Mouse (Mus musculus): Measurements from ENCODE around the gene Usp51.
"Not testable (repeated sequence)": the region's sequence is repeated elsewhere in the genome, so short reads cannot be mapped to it uniquely, and the experiment has no call there.

The Usp51 gene

DNA sequence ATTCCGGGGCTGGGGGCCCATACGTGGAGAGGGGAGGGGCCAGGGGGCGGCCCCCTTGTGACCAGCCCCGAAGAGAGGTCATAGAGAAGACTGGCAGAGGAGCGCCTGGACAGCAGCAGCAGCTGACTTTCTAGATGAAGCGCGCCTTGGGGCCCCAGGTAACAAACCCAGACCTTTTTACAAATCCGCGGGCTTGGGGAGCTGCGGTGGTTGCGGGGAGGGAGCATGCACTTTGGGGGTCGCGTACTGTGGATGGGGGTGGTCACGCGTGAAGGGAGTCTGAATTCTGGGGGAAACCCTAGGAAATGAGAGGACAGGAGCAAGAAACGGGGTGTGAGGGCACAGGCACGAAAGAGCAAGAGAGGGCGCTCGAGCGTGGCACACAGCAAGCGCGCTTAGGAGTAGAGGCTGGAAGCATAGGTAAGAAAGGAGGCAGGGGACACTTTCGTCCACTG is at the start of gene Usp51:
Gene Usp51, plus strand, starts transcription at position 83 of the 455 bp plus-strand sequence.
- DNase-seq (ENCODE audit: low read depth, low spot score), result no peak

- DNase-seq (ENCODE audit: low read depth, low spot score), result no peak
These were observed 36.7 kb upstream of the Usp51 start for GRCm38 (mm10) chrX:152969606-152970005.

DNA sequence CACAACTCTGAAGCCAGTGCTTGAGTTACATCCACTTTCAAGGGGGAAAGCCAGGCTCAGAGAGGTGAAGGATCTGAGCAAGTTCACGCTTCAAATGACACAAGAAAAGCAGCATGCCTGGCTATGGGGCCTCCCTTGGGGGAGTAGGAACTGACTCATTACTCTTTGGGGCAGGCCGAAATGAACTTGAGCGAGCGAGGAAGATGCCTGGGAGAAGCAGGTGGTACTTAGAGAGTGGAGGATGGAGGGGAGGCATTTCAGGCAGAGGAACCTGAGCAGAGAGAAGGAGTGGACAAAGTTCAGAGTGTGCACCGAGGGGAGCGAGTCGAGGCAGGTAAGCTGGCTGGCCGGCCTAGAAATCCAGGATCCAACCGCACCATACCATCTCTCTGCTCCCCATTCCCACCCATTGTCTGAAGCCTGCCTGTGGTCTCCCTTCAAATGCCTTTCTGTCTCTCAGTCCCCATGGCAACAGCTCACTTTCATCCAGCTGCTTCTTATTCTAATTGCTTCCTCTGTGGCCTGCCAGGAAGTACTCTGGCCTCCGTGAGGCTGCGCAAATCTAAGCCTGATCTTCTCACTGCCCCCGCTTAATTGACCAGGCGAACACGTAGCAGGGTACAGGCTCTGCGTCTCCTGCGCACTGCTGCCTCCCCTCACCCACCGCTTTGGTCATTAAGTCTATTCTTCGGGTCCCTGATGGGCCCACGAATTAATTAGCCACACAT is 32.6 kb upstream of the Usp51 start:
- DNase-seq (ENCODE audit: low read depth, low spot score), result not testable (repeated sequence)

- no peak for DNase-seq (ENCODE audit: low read depth, low spot score)
These were observed 32.0 kb upstream of the Usp51 start for GRCm38 (mm10) chrX:152974204-152974661.

DNA sequence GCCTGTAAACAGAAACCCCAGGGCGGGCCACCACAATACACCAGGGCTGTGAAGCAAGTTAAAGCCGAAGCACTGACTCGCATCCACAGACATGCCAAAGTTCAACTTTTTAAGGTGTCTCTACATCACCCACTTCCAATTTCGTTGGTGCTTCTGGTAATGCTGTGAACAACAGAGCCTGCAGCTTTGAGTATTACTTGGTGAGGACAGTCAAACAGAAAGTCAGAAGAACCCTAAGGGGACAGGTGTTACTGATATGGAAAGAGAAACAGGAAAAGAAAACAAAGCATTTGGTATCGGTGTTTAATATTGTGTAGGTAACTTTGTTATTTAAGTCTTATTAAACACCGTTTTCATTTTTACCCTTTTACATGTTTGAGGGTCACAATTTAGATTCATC is 29.7 kb upstream of the Usp51 start:
- no peak for DNase-seq (ENCODE audit: low read depth, low spot score)

GRCm38 (mm10) chrX:152985009-152985408 is 21.3 kb upstream of the Usp51 start:
- no peak for DNase-seq (ENCODE audit: low read depth, low spot score)

DNA sequence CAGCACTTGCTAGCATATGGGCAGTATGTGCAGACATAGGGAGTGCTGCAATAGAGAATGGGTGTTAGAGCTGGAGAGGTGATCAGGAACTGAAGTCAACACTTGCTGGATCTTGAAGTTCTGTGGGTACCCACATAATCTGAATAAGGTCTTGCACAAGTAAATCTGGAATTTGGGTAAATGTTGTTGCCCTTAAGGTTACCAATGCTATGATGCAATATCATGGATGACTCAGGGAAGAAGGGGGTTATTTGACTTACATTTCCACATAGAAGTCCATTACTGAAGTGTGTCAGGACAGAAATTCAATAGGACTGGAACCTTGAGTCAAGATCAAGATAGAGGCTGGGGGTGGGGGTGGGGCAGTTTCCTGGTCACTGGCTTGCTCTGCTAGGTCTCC is 16.4 kb upstream of the Usp51 start:
- DNase-seq (ENCODE audit: low read depth, low spot score), result not testable (repeated sequence)

GRCm38 (mm10) chrX:152996105-152996504 is 10.2 kb upstream of the Usp51 start:
- not testable (repeated sequence) for DNase-seq (ENCODE audit: low read depth, low spot score)

GRCm38 (mm10) chrX:153007021-153007684 is 884 bp downstream of the Usp51 start:
- no peak for DNase-seq (ENCODE audit: low read depth, low spot score)

GRCm38 (mm10) chrX:153007685-153008047 is 1.4 kb downstream of the Usp51 start:
- no peak for DNase-seq (ENCODE audit: low read depth, low spot score)

GRCm38 (mm10) chrX:153025255-153025654 is 19.0 kb downstream of the Usp51 start:
- DNase-seq (ENCODE audit: low read depth, low spot score), result not testable (repeated sequence)

GRCm38 (mm10) chrX:153025709-153026108 is 19.4 kb downstream of the Usp51 start:
- DNase-seq (ENCODE audit: low read depth, low spot score), result not testable (repeated sequence)

DNA sequence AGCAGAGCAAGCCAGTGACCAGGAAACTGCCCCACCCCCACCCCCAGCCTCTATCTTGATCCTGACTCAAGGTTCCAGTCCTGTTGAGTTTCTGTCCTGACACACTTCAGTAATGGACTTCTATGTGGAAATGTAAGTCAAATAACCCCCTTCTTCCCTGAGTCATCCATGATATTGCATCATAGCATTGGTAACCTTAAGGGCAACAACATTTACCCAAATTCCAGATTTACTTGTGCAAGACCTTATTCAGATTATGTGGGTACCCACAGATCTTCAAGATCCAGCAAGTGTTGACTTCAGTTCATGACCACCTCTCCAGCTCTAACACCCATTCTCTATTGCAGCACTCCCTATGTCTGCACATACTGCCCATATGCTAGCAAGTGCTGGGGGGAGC is 25.3 kb downstream of the Usp51 start:
- not testable (repeated sequence) for DNase-seq (ENCODE audit: low read depth, low spot score)

DNA sequence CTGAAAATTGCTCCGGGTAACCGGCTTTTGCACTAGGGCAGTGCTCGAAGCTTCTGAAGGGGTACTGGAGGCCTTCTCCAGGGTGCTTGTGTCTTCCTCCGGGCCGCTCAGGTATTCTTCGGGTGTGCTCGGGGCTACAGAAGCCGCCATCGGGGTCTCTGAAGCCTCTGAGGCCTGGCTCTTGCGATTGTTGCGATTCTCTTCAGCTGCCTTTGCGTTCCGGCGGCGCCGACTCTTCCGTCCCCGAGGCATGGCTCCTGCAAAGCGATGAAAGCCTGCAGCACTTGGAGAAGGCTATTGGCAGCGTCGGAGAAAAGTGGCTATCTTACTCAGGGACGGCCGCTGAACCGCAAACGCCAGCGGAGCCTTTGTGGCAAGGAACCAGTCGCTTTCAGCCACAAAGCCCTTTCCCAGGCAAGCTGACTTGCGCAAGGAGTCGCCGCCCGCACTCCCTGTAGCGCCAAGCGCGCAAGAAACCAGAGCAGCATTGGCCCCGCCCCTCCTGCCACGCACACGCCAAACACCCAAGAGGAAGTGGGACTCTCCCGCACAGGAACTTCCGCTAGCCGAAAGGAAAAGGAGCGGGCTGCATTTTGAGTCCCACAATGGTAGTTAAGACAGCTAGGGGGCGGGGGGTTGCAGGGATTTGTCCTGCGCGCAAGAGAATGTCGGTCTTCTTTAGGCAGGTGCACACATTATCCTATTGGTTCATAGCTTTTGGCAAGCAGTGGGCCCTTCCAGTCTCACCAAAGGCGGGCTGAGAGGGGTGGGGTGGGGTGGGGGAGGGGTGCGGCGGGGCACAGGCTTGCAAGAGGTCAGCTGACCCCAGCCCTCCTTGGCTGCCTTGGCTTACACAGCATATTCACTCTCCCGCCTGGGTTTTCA is 31.1 kb downstream of the Usp51 start, which contains the start of gene Mageh1:
Gene Mageh1, minus strand, starts transcription at position 489 of the 885 bp plus-strand sequence.
- peak; percentile 59 for DNase-seq (ENCODE audit: low read depth, low spot score)

DNA sequence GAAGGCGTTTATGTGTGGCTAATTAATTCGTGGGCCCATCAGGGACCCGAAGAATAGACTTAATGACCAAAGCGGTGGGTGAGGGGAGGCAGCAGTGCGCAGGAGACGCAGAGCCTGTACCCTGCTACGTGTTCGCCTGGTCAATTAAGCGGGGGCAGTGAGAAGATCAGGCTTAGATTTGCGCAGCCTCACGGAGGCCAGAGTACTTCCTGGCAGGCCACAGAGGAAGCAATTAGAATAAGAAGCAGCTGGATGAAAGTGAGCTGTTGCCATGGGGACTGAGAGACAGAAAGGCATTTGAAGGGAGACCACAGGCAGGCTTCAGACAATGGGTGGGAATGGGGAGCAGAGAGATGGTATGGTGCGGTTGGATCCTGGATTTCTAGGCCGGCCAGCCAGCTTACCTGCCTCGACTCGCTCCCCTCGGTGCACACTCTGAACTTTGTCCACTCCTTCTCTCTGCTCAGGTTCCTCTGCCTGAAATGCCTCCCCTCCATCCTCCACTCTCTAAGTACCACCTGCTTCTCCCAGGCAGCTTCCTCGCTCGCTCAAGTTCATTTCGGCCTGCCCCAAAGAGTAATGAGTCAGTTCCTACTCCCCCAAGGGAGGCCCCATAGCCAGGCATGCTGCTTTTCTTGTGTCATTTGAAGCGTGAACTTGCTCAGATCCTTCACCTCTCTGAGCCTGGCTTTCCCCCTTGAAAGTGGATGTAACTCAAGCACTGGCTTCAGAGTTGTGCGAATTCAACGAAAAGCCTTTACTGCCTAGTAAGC is 31.9 kb downstream of the Usp51 start:
- not testable (repeated sequence) for DNase-seq (ENCODE audit: low read depth, low spot score)
